Mouse (Mus musculus): ENCODE results near the gene Gm36864. TPM values are rescaled to one million over a fixed set of nuclear protein-coding genes. Genes with fewer than 3 reads are reported as not detected.
A peak's percentile ranks its signal among the peaks of the same experiment; 100 is the strongest.
"Not testable (repeated sequence)": the region's sequence is repeated elsewhere in the genome, so short reads cannot be mapped to it uniquely, and the experiment has no call there.

Gm36864 gene
- polyA plus RNA-seq, 1 experiment from 2014 or later: not detected

DNA sequence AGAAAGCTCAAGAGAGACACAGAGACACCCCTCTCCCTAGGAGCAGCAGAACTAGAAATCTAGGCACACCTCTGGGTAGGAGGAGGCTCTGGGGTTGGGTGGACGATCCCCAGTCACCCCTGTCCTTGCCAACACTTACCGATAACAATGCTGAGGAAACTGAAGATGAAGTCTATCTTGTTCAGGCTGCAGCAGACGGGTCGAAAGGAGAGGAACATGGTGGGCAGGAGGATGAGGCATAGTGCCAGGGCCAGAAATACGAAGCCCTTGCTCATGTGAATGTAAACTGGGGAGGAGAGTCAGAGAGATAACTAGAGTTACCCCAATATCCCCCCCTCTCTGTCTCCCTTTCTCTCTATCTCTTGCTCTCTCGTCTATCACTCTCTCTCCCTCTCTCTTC is 13.6 kb upstream of the Gm36864 start:
- not testable (repeated sequence) for H3K36me3 ChIP-seq (ENCODE audit: control insufficient read depth, insufficient read depth, low read length); H3K27me3 ChIP-seq (ENCODE audit: control insufficient read depth, insufficient read depth, low read length); H3K4me3 ChIP-seq (ENCODE audit: low read length); ATAC-seq (ENCODE audit: low FRiP score, low TSS enrichment); H3K4me1 ChIP-seq (ENCODE audit: control insufficient read depth, insufficient read depth, low read length); H3K27ac ChIP-seq (ENCODE audit: low read depth, low read length); H3K9ac ChIP-seq (ENCODE audit: low read depth, low read length); H3K4me2 ChIP-seq (replicated peaks; ENCODE audit: low read depth, low read length); H3K9me3 ChIP-seq (ENCODE audit: control insufficient read depth, low read length)
- WGBS: 76% methylated on average over 6 of the region's 6 CpGs

GRCm38 (mm10) chr7:44225076-44225475 is 10.9 kb upstream of the Gm36864 start, which contains the start of gene Klk1:
Klk1 (plus strand) TSS chr7:44225360.
- no peaks in the 10 kb centered on the region for H3K4me1 ChIP-seq (ENCODE audit: control insufficient read depth, insufficient read depth, low read length)
- H3K27me3 ChIP-seq (ENCODE audit: control insufficient read depth, insufficient read depth, low read length): no peaks in the 10 kb centered on the region
- H3K36me3 ChIP-seq (ENCODE audit: control insufficient read depth, insufficient read depth, low read length): no peaks in the 10 kb centered on the region
- H3K4me3 ChIP-seq (ENCODE audit: low read length): no peak within 1 kb of the TSS
- WGBS: 47% methylated on average over 1 of the region's 1 CpGs
- no peaks in the 10 kb centered on the region for H3K9me3 ChIP-seq (ENCODE audit: control insufficient read depth, low read length)
- H3K4me2 ChIP-seq (replicated peaks; ENCODE audit: low read depth, low read length): no peak within 1 kb of the TSS
- no peak for ATAC-seq (ENCODE audit: low FRiP score, low TSS enrichment)
- no peak within 1 kb of the TSS for H3K9ac ChIP-seq (ENCODE audit: low read depth, low read length)
- no peak within 1 kb of the TSS for H3K27ac ChIP-seq (ENCODE audit: low read depth, low read length)

GRCm38 (mm10) chr7:44239913-44240312 is 3.9 kb downstream of the Gm36864 start:
- H3K4me3 ChIP-seq (ENCODE audit: low read length): no peak overlapping the region
- H3K4me2 ChIP-seq (replicated peaks; ENCODE audit: low read depth, low read length): no peak overlapping the region
- no peak overlapping the region for H3K9ac ChIP-seq (ENCODE audit: low read depth, low read length)
- no peaks in the 10 kb centered on the region for H3K9me3 ChIP-seq (ENCODE audit: control insufficient read depth, low read length)
- no peak overlapping the region for H3K27ac ChIP-seq (ENCODE audit: low read depth, low read length)
- no peaks in the 10 kb centered on the region for H3K27me3 ChIP-seq (ENCODE audit: control insufficient read depth, insufficient read depth, low read length)
- ATAC-seq (ENCODE audit: low FRiP score, low TSS enrichment): no peak
- no peaks in the 10 kb centered on the region for H3K36me3 ChIP-seq (ENCODE audit: control insufficient read depth, insufficient read depth, low read length)
- H3K4me1 ChIP-seq (ENCODE audit: control insufficient read depth, insufficient read depth, low read length): no peaks in the 10 kb centered on the region
- 55% methylated on average over 2 of the region's 2 CpGs for WGBS

- no peak overlapping the region for H3K27ac ChIP-seq (ENCODE audit: low read depth, low read length)
- no peaks in the 10 kb centered on the region for H3K36me3 ChIP-seq (ENCODE audit: control insufficient read depth, insufficient read depth, low read length)
- peaks cover 5% of the 10 kb centered on the region for H3K4me1 ChIP-seq (ENCODE audit: control insufficient read depth, insufficient read depth, low read length)
- H3K9ac ChIP-seq (ENCODE audit: low read depth, low read length): no peak overlapping the region
- H3K9me3 ChIP-seq (ENCODE audit: control insufficient read depth, low read length): no peaks in the 10 kb centered on the region
- no peak for ATAC-seq (ENCODE audit: low FRiP score, low TSS enrichment)
- H3K4me3 ChIP-seq (ENCODE audit: low read length): no peak overlapping the region
- WGBS: 58% methylated on average over 1 of the region's 1 CpGs
- H3K27me3 ChIP-seq (ENCODE audit: control insufficient read depth, insufficient read depth, low read length): no peaks in the 10 kb centered on the region
- no peak overlapping the region for H3K4me2 ChIP-seq (replicated peaks; ENCODE audit: low read depth, low read length)
Measured at GRCm38 (mm10) chr7:44240712-44241111, 4.7 kb downstream of the Gm36864 start.

DNA sequence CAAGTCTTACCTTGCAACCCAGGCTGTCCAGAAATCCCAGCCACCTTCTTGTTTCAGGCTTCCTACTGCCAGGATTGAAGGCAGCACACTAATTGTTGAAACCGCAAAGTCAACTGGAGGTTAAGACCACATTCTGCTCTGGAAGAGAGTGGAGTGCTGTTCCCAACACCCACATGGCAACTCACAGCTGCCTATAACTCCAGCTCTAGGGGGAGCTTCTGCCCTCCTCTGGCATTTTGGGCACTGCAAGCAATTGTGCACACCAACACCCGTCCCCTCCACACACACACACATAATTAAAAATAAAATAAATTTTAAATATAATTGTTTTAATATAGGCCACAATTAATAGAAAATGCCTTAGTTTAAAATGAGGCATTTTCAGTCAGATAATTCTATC is 5.2 kb downstream of the Gm36864 start:
- no peak for ATAC-seq (ENCODE audit: low FRiP score, low TSS enrichment)

GRCm38 (mm10) chr7:44244080-44244479 is 8.1 kb downstream of the Gm36864 start:
- Histone ChIP-seq H3K4me1 (ENCODE audit: control insufficient read depth, insufficient read depth, low read length) (peaks cover 21% of the 10 kb centered on the region), H3K27me3 (ENCODE audit: control insufficient read depth, insufficient read depth, low read length) (no peaks in the 10 kb centered on the region), H3K4me3 (ENCODE audit: low read length) (no peak overlapping the region), H3K9ac (ENCODE audit: low read depth, low read length) (no peak overlapping the region), H3K36me3 (ENCODE audit: control insufficient read depth, insufficient read depth, low read length) (peaks cover 13% of the 10 kb centered on the region), H3K27ac (ENCODE audit: low read depth, low read length) (no peak overlapping the region), H3K9me3 (ENCODE audit: control insufficient read depth, low read length) (no peaks in the 10 kb centered on the region), H3K4me2 (replicated peaks; ENCODE audit: low read depth, low read length) (no peak overlapping the region)
- no peak for ATAC-seq (ENCODE audit: low FRiP score, low TSS enrichment)
- WGBS: 53% methylated on average over 1 of the region's 1 CpGs

More for the DNA sequence above, 5.2 kb downstream of the Gm36864 start:
- no peaks in the 10 kb centered on the region for H3K36me3 ChIP-seq (ENCODE audit: control insufficient read depth, insufficient read depth, low read length)
- H3K4me3 ChIP-seq (ENCODE audit: low read length): no peak overlapping the region
- H3K9ac ChIP-seq (ENCODE audit: low read depth, low read length): no peak overlapping the region
- no peaks in the 10 kb centered on the region for H3K27me3 ChIP-seq (ENCODE audit: control insufficient read depth, insufficient read depth, low read length)
- H3K4me2 ChIP-seq (replicated peaks; ENCODE audit: low read depth, low read length): no peak overlapping the region
- peaks cover 5% of the 10 kb centered on the region for H3K4me1 ChIP-seq (ENCODE audit: control insufficient read depth, insufficient read depth, low read length)
- 71% methylated on average over 2 of the region's 2 CpGs for WGBS
- no peaks in the 10 kb centered on the region for H3K9me3 ChIP-seq (ENCODE audit: control insufficient read depth, low read length)
- no peak overlapping the region for H3K27ac ChIP-seq (ENCODE audit: low read depth, low read length)

- H3K9me3 ChIP-seq (ENCODE audit: control insufficient read depth, low read length): no peaks in the 10 kb centered on the region
- ATAC-seq (ENCODE audit: low FRiP score, low TSS enrichment): peak; percentile 87
- peaks cover 23% of the 10 kb centered on the region for H3K4me1 ChIP-seq (ENCODE audit: control insufficient read depth, insufficient read depth, low read length)
- peak within 1 kb of the TSS; percentile 96 for H3K27ac ChIP-seq (ENCODE audit: low read depth, low read length)
- peak within 1 kb of the TSS; percentile 95 for H3K9ac ChIP-seq (ENCODE audit: low read depth, low read length)
- WGBS: 1% methylated on average over 54 of the region's 62 CpGs
- H3K4me3 ChIP-seq (ENCODE audit: low read length): peak within 1 kb of the TSS; percentile 96
- no peaks in the 10 kb centered on the region for H3K27me3 ChIP-seq (ENCODE audit: control insufficient read depth, insufficient read depth, low read length)
- H3K36me3 ChIP-seq (ENCODE audit: control insufficient read depth, insufficient read depth, low read length): peaks cover 34% of the 10 kb centered on the region
- H3K4me2 ChIP-seq (replicated peaks; ENCODE audit: low read depth, low read length): peak within 1 kb of the TSS; percentile 88
Measured at GRCm38 (mm10) chr7:44246055-44246983, 10.3 kb downstream of the Gm36864 start, which contains the start of the genes 1700028J19Rik and 2410002F23Rik. 1700028J19Rik (minus strand) TSS chr7:44246695. 2410002F23Rik (plus strand) TSS chr7:44246722.

- H3K4me3 ChIP-seq (ENCODE audit: low read length): peak overlapping the region; percentile 96
Measured at GRCm38 (mm10) chr7:44246984-44247470, 11.1 kb downstream of the Gm36864 start.

GRCm38 (mm10) chr7:44247971-44248370 is 12.0 kb downstream of the Gm36864 start:
- Histone ChIP-seq H3K9ac (ENCODE audit: low read depth, low read length) (peak overlapping the region; percentile 95), H3K4me3 (ENCODE audit: low read length) (peak overlapping the region; percentile 96), H3K4me1 (ENCODE audit: control insufficient read depth, insufficient read depth, low read length) (peaks cover 26% of the 10 kb centered on the region), H3K36me3 (ENCODE audit: control insufficient read depth, insufficient read depth, low read length) (peaks cover 47% of the 10 kb centered on the region), H3K27ac (ENCODE audit: low read depth, low read length) (no peak overlapping the region), H3K9me3 (ENCODE audit: control insufficient read depth, low read length) (no peaks in the 10 kb centered on the region), H3K4me2 (replicated peaks; ENCODE audit: low read depth, low read length) (peak overlapping the region; percentile 88), H3K27me3 (ENCODE audit: control insufficient read depth, insufficient read depth, low read length) (no peaks in the 10 kb centered on the region)
- ATAC-seq (ENCODE audit: low FRiP score, low TSS enrichment): no peak
- 84% methylated on average over 2 of the region's 2 CpGs for WGBS

More at GRCm38 (mm10) chr7:44246984-44247470, 11.1 kb downstream of the Gm36864 start:
- H3K4me1 ChIP-seq (ENCODE audit: control insufficient read depth, insufficient read depth, low read length): peaks cover 23% of the 10 kb centered on the region
- H3K9ac ChIP-seq (ENCODE audit: low read depth, low read length): peak overlapping the region; percentile 95
- peak overlapping the region; percentile 96 for H3K27ac ChIP-seq (ENCODE audit: low read depth, low read length)
- H3K27me3 ChIP-seq (ENCODE audit: control insufficient read depth, insufficient read depth, low read length): no peaks in the 10 kb centered on the region
- peaks cover 37% of the 10 kb centered on the region for H3K36me3 ChIP-seq (ENCODE audit: control insufficient read depth, insufficient read depth, low read length)
- ATAC-seq (ENCODE audit: low FRiP score, low TSS enrichment): peak; percentile 24
- under 1% methylated on average over 23 of the region's 23 CpGs for WGBS
- no peaks in the 10 kb centered on the region for H3K9me3 ChIP-seq (ENCODE audit: control insufficient read depth, low read length)
- H3K4me2 ChIP-seq (replicated peaks; ENCODE audit: low read depth, low read length): peak overlapping the region; percentile 88

Data from kidney, embryonic 14.5 days (tissue).